Mouse (Mus musculus): ENCODE results near the gene Gm5431.
"Not testable (repeated sequence)": the region's sequence is repeated elsewhere in the genome, so short reads cannot be mapped to it uniquely, and the experiment has no call there.

The Gm5431 gene

GRCm38 (mm10) chr11:48902021-48902420, at the start of gene Gm5431:
Gene Gm5431 (minus strand): TSS chr11:48902214.
- no peak for DNase-seq (ENCODE audit: low read depth)

- DNase-seq (ENCODE audit: low read depth) = not testable (repeated sequence)
These were observed 44.1 kb upstream of the Gm5431 start, which contains the start of gene Psme2b for GRCm38 (mm10) chr11:48946090-48946489. Gene Psme2b (minus strand): TSS chr11:48946190.

- not testable (repeated sequence) for DNase-seq (ENCODE audit: low read depth)
These were observed 37.3 kb upstream of the Gm5431 start for GRCm38 (mm10) chr11:48939286-48939685.

GRCm38 (mm10) chr11:48935291-48935690, 33.3 kb upstream of the Gm5431 start:
- not testable (repeated sequence) for DNase-seq (ENCODE audit: low read depth)

GRCm38 (mm10) chr11:48933923-48934322, 31.9 kb upstream of the Gm5431 start:
- not testable (repeated sequence) for DNase-seq (ENCODE audit: low read depth)

GRCm38 (mm10) chr11:48933422-48933821, 31.4 kb upstream of the Gm5431 start:
- DNase-seq (ENCODE audit: low read depth) = peak; percentile 66

GRCm38 (mm10) chr11:48928068-48928467, 26.1 kb upstream of the Gm5431 start:
- DNase-seq (ENCODE audit: low read depth) = peak; percentile 54

- DNase-seq (ENCODE audit: low read depth) = peak; percentile 28
These were observed 24.4 kb upstream of the Gm5431 start for GRCm38 (mm10) chr11:48926437-48926836.

- DNase-seq (ENCODE audit: low read depth) = not testable (repeated sequence)
These were observed 21.8 kb upstream of the Gm5431 start for GRCm38 (mm10) chr11:48923818-48924217.

- no peak for DNase-seq (ENCODE audit: low read depth)
These were observed 16.4 kb upstream of the Gm5431 start for GRCm38 (mm10) chr11:48918380-48918779.

- DNase-seq (ENCODE audit: low read depth) = no peak
These were observed 11.6 kb upstream of the Gm5431 start for GRCm38 (mm10) chr11:48913611-48914010.

GRCm38 (mm10) chr11:48908459-48908858, 6.4 kb upstream of the Gm5431 start:
- no peak for DNase-seq (ENCODE audit: low read depth)

- DNase-seq (ENCODE audit: low read depth) = not testable (repeated sequence)
These were observed 465 bp downstream of the Gm5431 start for GRCm38 (mm10) chr11:48901567-48901930.

GRCm38 (mm10) chr11:48900654-48901566, 1.1 kb downstream of the Gm5431 start:
- DNase-seq (ENCODE audit: low read depth) = not testable (repeated sequence)

- no peak for DNase-seq (ENCODE audit: low read depth)
These were observed 3.1 kb downstream of the Gm5431 start for GRCm38 (mm10) chr11:48898812-48899431.

- DNase-seq (ENCODE audit: low read depth) = peak; percentile 44
These were observed 25.3 kb downstream of the Gm5431 start for GRCm38 (mm10) chr11:48876680-48877079.

GRCm38 (mm10) chr11:48875343-48875837, 26.6 kb downstream of the Gm5431 start:
- DNase-seq (ENCODE audit: low read depth) = not testable (repeated sequence)

- peak; percentile 89 for DNase-seq (ENCODE audit: low read depth)
These were observed 27.5 kb downstream of the Gm5431 start for GRCm38 (mm10) chr11:48874465-48874864.

GRCm38 (mm10) chr11:48873591-48874290, 28.3 kb downstream of the Gm5431 start:
- DNase-seq (ENCODE audit: low read depth) = no peak

GRCm38 (mm10) chr11:48872695-48873300, 29.2 kb downstream of the Gm5431 start:
- DNase-seq (ENCODE audit: low read depth) = peak; percentile 48

- DNase-seq (ENCODE audit: low read depth) = peak; percentile 68
These were observed 30.0 kb downstream of the Gm5431 start for GRCm38 (mm10) chr11:48871817-48872541.

All from naive thymus-derived CD4-positive, alpha-beta T cell, adult 2 months (primary cell).